Mouse (Mus musculus) lung, postnatal 0 days (tissue): Measurements from ENCODE around the gene Igdcc4. TPM values are rescaled to one million over a fixed set of nuclear protein-coding genes. Genes with fewer than 3 reads are reported as not detected.

ENCODE experiments used
- ATAC-seq: fragments of 200-750 bp; cut with Nextera tagmentation; 2 replicates; pipeline ENCODE4 v1.8.0; 2017; ENCODE audit warnings: moderate library complexity
- DNase-seq: peaks from one replicate; pipeline ENCODE4 v3.0.0-alpha.2; 2016; ENCODE audit warnings: low spot score
- H3K27ac ChIP-seq: fragments of 300-500 bp; sonication (generic); 2 replicates; pipeline ENCODE4 v1.5.1; 2014; ENCODE audit warnings: antibody characterized with exemption, mild to moderate bottlenecking, low read length, mixed read lengths
- H3K27me3 ChIP-seq: fragments of 300-500 bp; sonication (generic); replicated peaks from 2 replicates; pipeline ENCODE4 v1.6.1; 2014; ENCODE audit warnings: low read length, mixed read lengths; ENCODE audit not compliant: insufficient read depth
- H3K36me3 ChIP-seq: fragments of 300-500 bp; sonication (generic); 2 replicates; pipeline ENCODE4 v1.6.1; 2014; ENCODE audit warnings: low read length, mixed read lengths; ENCODE audit not compliant: insufficient read depth
- H3K4me1 ChIP-seq: fragments of 300-500 bp; sonication (generic); 2 replicates; pipeline ENCODE4 v1.6.1; 2014; ENCODE audit warnings: antibody characterized with exemption, low read depth, low read length, mixed read lengths; ENCODE audit not compliant: insufficient read depth
- H3K4me2 ChIP-seq: fragments of 300-500 bp; sonication (generic); replicated peaks from 2 replicates; pipeline ENCODE4 v1.6.1; 2014; ENCODE audit warnings: low read depth, mild to moderate bottlenecking, low read length, moderate library complexity, mixed read lengths
- H3K4me3 ChIP-seq: fragments of 300-500 bp; sonication (generic); 2 replicates; pipeline ENCODE4 v1.5.1; 2014; ENCODE audit warnings: low read depth, low read length
- H3K9ac ChIP-seq: fragments of 300-500 bp; sonication (generic); replicated peaks from 2 replicates; pipeline ENCODE4 v1.6.1; 2014; ENCODE audit warnings: low read depth, mild to moderate bottlenecking
- H3K9me3 ChIP-seq: fragments of 300-500 bp; sonication (generic); 2 replicates; pipeline ENCODE4 v1.6.1; 2016; ENCODE audit warnings: low read length, mixed read lengths
- CTCF ChIP-seq: IDR thresholded peaks from 2 replicates; pipeline ENCODE4 v1.5.1; 2016; ENCODE audit warnings: antibody characterized with exemption, mild to moderate bottlenecking
- EP300 ChIP-seq: IDR thresholded peaks from 2 replicates; pipeline ENCODE4 v1.6.1; 2016; ENCODE audit warnings: antibody characterized with exemption, mild to moderate bottlenecking, control low read depth
- WGBS: fragments of 180-500 bp; shearing (Covaris S2); extraction: QIAGEN DNeasy Blood & Tissue Kit; methylation state at CpG from one replicate; pipeline ENCODE4 v1.1.7; 2014; 5-methylcytosine and 5-hydroxymethylcytosine counted together
- polyA plus RNA-seq: library from polyadenylated mRNA; unstranded; fragments of >200 nt; fragmentation: Nextera tagmentation; extraction: Ambion mirVana; gene quantifications from 2 replicates; pipeline ENCODE4 v1.2.1, GENCODE M21; 2015

The Igdcc4 gene
- polyA plus RNA-seq, 1 experiment from 2014 or later: 1.7 TPM

DNA sequence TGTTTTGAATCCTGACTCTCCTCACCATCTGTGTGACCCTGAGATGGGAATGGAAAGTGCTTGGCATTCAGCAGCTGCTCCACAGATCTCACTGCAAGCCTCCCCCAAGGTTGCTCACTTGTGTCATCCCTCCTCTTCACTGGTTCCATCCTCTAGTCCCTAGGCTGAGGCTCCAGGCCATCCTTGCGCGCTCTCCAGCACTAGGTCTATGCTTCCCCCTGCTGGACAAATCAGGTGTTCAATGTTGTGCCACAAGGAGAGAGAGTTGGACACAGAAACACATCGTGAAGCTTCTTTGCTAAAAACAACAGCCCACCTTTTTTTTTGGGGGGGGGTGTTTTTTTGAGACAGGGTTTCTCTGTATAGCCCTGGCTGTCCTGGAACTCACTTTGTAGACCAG, 19.6 kb downstream of the Igdcc4 start:
- no peaks in the 10 kb centered on the region for H3K4me1 ChIP-seq
- no peaks in the 10 kb centered on the region for H3K36me3 ChIP-seq
- WGBS: 10% methylated on average over 3 of the region's 3 CpGs
- no peak overlapping the region for H3K27ac ChIP-seq
- H3K9me3 ChIP-seq: no peaks in the 10 kb centered on the region
- no peak overlapping the region for H3K4me2 ChIP-seq
- DNase-seq: peak; percentile 72
- no peaks in the 10 kb centered on the region for H3K27me3 ChIP-seq
- no peak overlapping the region for H3K9ac ChIP-seq
- TF ChIP-seq EP300 (no peak), CTCF (peak; percentile 95)
- ATAC-seq: peak; percentile 61
- no peak overlapping the region for H3K4me3 ChIP-seq

DNA sequence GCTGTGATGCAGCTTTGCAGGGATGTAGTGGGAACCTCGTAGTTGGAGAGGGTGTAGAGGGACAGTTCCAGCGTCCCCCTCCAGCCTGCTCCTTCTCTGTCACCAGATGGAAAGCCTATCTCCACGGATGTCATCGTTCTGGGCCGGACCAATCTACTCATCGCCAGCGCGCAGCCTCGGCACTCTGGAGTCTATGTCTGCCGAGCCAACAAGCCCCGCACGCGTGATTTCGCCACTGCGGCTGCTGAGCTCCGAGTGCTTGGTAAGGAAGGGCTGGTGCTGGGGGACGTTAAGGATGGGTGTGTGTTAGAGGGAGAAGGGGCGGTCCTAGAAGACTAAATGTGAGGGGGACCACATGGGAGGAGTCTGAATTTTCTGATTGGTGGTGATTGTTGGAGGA, 21.3 kb downstream of the Igdcc4 start:
- H3K9ac ChIP-seq: no peak overlapping the region
- H3K9me3 ChIP-seq: no peaks in the 10 kb centered on the region
- H3K4me2 ChIP-seq: no peak overlapping the region
- TF ChIP-seq CTCF: no peak
- TF ChIP-seq EP300: no peak
- no peak for ATAC-seq
- H3K27ac ChIP-seq: no peak overlapping the region
- H3K27me3 ChIP-seq: no peaks in the 10 kb centered on the region
- H3K36me3 ChIP-seq: no peaks in the 10 kb centered on the region
- 22% methylated on average over 17 of the region's 18 CpGs for WGBS
- DNase-seq: peak; percentile 24
- no peak overlapping the region for H3K4me3 ChIP-seq
- H3K4me1 ChIP-seq: no peaks in the 10 kb centered on the region

DNA sequence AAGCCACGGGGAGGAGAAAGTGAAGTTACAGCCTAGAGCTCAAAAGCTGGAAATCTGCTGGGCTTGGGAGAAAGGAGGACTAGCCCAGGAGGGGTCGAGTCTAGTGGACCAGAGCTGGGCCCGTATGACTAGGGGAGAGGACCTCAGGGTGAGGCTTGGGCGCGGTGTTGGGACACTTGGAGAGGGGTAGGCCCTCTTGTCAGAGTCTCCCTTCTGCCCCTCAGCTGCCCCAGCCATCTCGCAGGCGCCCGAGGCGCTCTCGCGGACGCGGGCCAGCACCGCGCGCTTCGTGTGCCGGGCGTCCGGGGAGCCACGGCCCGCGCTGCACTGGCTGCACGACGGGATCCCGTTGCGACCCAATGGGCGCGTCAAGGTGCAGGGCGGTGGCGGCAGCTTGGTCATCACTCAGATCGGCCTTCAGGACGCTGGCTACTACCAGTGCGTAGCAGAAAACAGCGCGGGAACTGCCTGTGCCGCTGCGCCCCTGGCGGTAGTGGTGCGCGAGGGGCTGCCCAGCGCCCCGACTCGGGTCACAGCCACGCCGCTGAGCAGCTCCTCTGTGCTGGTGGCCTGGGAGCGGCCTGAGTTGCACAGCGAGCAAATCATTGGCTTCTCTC, 22.4 kb downstream of the Igdcc4 start:
- no peaks in the 10 kb centered on the region for H3K36me3 ChIP-seq
- H3K4me1 ChIP-seq: no peaks in the 10 kb centered on the region
- ATAC-seq (peak; percentile 80), DNase-seq (peak; percentile 75)
- H3K27me3 ChIP-seq: no peaks in the 10 kb centered on the region
- H3K27ac ChIP-seq: no peak overlapping the region
- no peaks in the 10 kb centered on the region for H3K9me3 ChIP-seq
- H3K4me3 ChIP-seq: peak overlapping the region; percentile 21; the same call in 1 of the 2 replicates
- no peak for TF ChIP-seq EP300
- peak; percentile 88 for TF ChIP-seq CTCF
- WGBS: 4% methylated on average over 45 of the region's 48 CpGs
- H3K9ac ChIP-seq: no peak overlapping the region
- H3K4me2 ChIP-seq: peak overlapping the region; percentile 55

- H3K9me3 ChIP-seq: no peaks in the 10 kb centered on the region
- no peak overlapping the region for H3K9ac ChIP-seq
- ATAC-seq (peak; percentile 62), DNase-seq (peak; percentile 56)
- no peaks in the 10 kb centered on the region for H3K4me1 ChIP-seq
- H3K4me3 ChIP-seq: no peak overlapping the region
- 17% methylated on average over 25 of the region's 25 CpGs for WGBS
- peak; percentile 65 for TF ChIP-seq CTCF
- no peak for TF ChIP-seq EP300
- no peaks in the 10 kb centered on the region for H3K27me3 ChIP-seq
- H3K27ac ChIP-seq: no peak overlapping the region
- H3K4me2 ChIP-seq: peak overlapping the region; percentile 44
- H3K36me3 ChIP-seq: no peaks in the 10 kb centered on the region
These were observed 27.0 kb downstream of the Igdcc4 start for GRCm38 (mm10) chr9:65128123-65128815.

- H3K9me3 ChIP-seq: no peaks in the 10 kb centered on the region
- no peak overlapping the region for H3K9ac ChIP-seq
- TF ChIP-seq EP300: no peak
- TF ChIP-seq CTCF: no peak
- H3K4me3 ChIP-seq: no peak overlapping the region
- no peaks in the 10 kb centered on the region for H3K27me3 ChIP-seq
- no peak overlapping the region for H3K27ac ChIP-seq
- H3K36me3 ChIP-seq: no peaks in the 10 kb centered on the region
- H3K4me1 ChIP-seq: no peaks in the 10 kb centered on the region
- DNase-seq (no peak), ATAC-seq (no peak)
- WGBS: 53% methylated on average over 5 of the region's 5 CpGs
- H3K4me2 ChIP-seq: no peak overlapping the region
These were observed 30.4 kb downstream of the Igdcc4 start for GRCm38 (mm10) chr9:65131717-65132116.

GRCm38 (mm10) chr9:65133739-65134138, 32.5 kb downstream of the Igdcc4 start:
- Histone ChIP-seq H3K4me2 (no peak overlapping the region; the same call in 1 of the 2 replicates), H3K27me3 (no peaks in the 10 kb centered on the region), H3K4me1 (no peaks in the 10 kb centered on the region), H3K27ac (no peak overlapping the region), H3K36me3 (no peaks in the 10 kb centered on the region), H3K9ac (no peak overlapping the region), H3K4me3 (no peak overlapping the region), H3K9me3 (no peaks in the 10 kb centered on the region)
- TF ChIP-seq EP300 (no peak), CTCF (peak; percentile 91)
- WGBS: 1% methylated on average over 10 of the region's 10 CpGs
- ATAC-seq: no peak; the same call in 1 of the 2 replicates
- peak; percentile 51 for DNase-seq
